Mouse (Mus musculus) cerebellum, adult 9-11 months (tissue): ENCODE measurements around the gene Vill.

ENCODE experiments used
- DNase-seq: peaks from one replicate; pipeline ENCODE4 v3.0.0; 2022

Vill gene

DNA sequence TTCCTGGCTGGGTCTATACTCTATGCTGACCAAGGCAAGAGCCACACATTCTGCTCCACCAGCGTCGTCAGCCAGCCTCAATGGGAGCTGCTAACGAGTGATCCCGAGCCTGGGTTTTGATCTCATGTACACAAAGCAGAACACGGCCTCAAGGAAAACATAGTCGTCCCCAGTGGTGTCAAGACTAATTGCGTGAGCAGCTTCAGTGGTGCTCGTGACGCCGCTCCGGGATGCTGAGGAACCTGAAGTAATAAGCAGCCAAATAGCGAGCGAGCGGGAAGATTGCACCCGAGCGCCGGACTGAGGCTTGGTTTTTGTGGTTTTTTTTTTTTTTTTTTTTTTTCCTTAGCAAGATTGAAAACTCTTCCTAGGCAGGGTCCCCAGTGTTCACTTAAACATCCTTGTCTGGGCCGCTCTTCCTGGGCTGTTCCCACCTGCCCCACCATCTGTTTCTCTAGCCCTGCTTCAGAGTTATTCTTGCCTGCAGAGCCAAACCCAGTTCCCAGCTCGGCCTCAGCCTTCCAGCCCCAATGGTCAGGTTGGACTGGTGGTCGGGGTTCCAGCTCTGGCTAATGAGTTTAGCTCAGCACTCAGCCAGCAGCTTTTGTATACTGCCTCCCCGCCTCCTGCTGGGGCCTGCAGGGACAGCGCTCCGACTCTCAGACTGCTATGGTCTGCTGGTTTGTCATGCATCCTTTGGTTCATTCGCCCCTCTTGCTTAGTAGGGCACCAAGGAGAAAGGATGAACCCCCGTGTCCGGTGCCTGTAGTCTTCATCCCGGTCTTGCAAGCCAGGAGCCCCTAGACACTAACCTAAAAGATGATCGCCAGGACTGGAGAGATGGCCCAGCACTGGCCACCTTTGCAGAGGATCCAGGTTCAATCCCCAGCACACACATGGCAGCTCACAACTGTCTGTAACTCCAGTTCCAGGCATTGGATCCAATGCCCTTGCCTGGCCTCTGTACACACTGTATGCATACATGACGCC lies 17.6 kb upstream of the Vill start:
- no peak for DNase-seq

DNA sequence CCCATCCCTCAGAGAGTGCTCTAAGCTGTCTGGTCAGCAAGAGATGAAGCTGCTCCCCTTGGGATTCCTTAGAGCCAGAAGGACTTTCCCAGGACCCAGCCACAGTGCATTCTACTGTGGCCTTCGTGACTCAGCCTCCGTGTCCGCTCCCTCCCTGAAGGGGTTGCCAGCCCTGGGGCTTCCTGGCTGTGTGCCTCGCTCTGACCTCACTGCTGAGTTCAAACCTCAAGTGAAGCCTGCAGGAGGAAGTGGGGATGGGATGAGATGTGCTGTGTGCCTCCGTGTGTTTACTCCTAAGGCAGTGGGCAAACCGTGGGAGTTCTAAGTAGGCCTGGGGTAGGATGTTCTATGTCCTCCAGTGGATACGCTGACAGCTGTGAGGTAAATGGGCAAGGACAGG lies 16.7 kb upstream of the Vill start:
- no peak for DNase-seq

DNA sequence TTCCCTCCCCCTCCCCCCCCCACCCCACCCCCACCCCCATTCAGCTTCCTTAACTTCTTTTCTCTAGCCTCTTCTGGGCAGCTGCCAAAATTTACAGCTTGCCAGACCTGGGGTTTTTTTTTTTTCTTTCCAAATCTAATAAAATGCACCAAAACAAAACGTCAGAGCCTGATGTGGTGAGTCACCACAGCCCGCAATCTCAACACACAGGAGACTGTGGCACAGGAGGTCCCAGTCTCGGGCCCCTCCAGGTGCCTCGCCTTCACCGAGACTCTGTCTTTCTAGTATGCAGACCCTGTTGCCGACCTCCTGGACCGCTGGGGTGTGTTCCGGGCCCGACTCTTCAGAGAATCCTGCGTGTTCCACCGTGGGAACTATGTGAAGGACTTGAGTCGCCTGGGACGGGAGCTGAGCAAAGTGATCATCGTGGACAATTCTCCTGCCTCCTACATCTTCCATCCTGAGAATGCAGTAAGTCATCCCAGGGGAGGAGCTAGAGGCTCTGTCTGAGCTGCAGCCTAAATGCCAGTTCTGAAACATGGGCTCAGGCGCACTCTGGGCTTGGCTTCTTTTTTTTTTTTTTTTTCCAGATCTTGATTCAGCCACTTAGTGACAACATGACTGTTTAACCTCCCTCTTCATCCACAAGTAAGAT lies 15.4 kb upstream of the Vill start:
- DNase-seq: no peak

DNA sequence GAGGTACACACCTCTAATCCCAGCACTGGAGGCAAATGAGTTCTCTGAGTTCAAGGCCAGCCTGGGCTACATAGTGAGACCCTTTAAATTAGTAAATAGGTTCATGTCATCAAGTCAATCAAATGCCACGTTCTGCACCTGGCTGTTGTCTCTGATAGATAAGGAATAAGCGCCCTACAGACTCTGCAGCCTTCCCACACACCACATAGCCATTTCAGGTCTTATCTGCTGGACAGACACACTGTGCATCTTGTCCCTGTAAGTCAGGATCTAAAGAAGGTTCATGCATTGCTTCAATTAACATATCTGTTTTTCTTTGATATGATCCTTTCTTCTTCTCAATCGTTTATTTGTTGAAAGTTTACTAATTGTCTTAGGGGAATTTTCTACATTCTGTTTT lies 14.0 kb upstream of the Vill start:
- no peak for DNase-seq

DNA sequence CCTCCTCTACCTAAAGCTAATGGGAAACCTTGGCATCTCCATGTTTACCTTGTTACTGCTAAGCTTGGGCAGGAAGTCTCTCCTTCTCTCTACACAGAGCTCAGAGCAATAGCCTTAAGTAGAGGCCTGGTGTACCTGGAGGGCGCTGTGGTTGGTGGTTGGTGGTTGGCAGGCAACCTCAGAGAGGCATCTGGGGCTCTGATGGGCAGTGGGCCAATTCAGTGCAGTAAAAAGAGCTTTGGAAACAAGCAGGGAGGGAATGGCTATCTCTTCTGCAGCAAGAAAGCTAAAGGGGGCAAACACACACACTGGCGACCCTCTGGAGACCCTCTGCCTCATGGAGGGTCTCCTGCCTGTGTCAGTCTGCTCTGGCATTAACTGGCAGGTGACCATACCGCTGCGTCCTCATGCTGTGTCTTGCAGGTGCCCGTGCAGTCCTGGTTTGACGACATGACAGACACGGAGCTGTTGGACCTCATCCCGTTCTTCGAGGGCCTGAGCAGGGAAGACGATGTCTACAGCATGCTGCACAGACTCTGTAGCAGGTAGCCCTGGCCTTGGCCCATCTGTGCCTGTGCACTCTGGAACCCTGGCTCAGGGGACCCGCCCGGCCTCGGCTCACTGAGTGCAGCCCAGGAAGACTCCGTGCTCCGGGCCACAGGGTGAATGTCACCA lies 12.3 kb upstream of the Vill start:
- peak; percentile 22 for DNase-seq

DNA sequence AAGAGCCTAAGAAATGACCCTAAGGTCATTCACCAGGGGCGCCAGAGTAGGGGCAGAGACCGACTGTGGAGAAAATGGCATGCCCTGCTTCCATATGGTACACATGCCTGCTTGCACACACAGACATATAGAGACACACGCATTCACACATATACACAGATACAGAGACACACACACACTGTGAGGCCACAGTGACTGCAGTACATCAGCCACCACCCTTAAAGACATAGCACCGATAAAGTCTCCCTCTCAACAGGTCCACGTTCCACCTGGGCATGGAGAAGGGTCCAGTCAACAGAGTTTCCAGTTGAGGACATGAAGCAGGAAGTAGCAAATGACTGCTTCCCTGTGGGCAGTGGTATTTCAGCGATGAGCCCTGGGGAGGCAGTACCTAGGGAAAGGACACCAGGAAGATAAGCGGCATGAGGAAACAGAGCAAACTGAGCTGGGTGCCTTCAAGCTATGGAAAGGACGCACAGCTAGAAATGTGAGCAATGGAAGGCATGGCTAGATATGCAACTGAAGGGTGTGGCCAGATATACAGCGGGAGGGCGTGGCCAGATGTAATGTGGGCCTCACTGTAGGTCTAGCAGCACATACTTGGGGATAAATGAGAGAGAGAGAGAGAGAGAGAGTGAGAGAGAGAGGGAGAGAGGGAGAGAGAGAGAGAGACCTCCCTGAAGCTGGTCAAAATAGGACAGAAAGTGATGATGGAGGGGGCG lies 4.2 kb upstream of the Vill start:
- DNase-seq: no peak

DNA sequence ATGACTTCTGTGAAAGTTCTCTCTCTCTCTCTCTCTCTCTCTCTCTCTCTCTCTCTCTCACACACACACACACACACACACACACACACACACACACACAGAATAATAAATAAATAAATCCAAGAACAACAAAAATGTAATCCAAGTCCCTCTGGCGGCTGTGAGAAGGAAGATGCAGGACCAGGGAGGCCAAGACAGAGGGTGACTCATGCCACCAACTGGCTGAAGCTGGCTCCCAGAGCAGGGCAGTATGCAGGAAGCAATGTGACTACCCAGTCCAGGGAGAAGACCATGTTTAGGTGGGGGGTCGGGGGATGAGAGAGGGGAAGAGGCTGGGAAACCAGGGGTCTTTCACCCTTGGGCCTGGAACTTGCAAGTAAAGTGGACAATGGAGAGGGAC lies 1.4 kb upstream of the Vill start:
- DNase-seq: no peak

DNA sequence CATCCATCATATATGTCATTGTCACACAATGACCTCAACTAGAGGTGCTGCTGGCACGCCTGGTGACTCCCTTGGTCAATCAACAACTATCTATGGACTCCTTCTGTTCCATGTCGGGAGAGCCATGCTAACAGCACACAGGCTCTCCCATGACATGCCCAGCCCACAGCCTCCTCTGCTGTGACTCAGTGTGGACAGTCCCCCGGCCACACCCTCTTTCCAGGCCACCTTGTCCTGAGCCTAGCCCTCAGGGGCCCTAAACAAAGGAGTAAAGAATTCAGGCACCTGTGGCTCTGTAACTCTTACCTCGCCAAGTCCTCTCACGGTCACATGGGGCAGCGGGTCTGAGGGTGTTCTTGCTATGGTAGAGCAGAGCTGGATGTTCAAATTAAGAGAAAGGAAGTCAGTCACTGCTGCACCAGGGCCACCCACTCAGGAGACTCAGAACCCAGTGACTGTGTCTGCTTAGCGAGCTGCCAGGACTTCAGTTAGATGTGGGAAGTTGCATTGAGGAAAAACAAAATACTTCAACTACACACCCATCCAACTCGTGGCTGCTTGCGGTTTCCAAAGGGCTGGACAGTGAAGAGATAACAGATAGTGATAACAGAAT lies 1.5 kb downstream of the Vill start:
- no peak for DNase-seq

DNA sequence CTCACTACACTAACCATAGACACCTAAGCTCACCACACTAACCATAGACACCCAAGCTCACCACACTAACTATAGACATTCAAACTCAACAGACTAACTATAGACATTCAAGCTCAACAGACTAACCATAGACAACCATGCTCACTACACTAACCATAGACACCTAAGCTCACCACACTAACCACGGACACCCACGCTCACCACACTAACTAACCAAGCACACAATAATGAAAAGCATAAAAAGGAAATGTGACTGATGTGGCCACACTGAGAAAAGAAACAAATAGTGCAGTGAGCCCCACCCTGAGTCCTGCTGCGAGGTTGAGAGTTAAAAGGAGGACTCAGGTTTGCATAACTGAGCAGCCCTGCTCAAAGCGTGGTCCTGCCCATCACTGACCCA lies 2.8 kb downstream of the Vill start:
- no peak for DNase-seq

DNA sequence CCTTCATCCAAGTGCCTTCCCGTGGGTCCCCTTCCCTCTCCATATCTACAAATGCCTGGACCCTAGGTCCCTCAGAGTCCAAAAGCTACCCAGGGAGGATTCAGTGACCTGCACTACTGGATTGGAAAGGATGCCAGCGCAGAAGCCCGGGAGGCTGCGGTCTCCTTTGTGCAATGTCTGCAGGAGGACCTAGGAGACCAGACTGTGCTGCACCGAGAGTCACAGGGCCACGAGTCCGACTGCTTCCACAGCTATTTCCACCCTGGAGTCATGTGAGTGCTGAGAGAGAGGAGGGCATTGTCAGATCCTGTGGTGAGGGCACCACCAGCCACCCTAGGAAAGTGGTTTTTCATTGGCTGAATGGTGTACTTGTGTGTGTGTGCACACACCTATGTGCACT lies 5.7 kb downstream of the Vill start:
- no peak for DNase-seq

DNA sequence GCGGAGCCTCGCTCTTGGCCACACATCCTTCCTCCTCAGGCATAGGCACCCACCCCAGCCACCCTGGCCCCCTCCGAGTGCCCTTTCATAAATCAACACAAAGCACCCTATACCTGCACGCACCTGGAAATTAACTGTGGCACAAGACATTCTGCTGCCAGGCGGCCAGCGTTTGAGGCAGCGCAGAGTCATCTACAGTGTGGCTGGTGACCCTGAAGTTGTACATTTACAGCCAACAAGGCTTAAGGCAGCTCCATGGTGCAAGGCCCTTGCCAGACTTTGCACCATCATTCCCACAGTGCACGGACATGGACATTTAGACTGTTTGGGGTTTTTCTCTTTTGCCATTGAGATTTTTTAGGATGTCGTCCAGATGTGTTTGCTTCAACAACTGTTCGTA lies 8.1 kb downstream of the Vill start:
- no peak for DNase-seq

DNA sequence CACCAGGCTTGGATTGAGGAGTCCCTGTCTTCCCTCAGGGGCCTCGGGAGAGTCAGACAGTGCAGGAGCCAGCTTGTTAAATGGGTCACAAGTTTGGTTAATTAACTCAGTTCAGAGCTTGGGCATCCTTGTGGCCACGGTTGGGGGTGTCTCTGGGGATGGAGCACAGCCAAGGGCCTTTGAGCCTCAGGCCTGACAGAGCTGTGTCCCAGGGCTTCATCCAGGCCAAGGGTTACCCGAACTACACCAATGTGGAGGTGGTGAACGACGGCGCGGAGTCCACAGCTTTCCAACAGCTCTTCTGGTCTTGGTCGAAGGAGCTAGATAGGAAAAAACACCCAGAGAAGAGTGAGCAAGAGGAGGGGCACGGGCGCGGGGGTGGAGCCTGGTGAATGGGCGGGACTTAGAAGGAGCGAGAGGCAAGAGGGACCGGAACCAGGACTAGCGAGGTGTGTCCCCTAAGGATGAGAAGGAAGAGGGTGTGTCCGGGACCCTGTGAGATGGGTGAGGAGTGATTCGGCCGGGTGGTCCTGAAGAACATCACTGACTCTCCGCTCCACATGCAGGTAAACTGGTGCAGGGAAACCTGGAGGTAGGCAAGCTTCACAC lies 10.6 kb downstream of the Vill start:
- DNase-seq: no peak

DNA sequence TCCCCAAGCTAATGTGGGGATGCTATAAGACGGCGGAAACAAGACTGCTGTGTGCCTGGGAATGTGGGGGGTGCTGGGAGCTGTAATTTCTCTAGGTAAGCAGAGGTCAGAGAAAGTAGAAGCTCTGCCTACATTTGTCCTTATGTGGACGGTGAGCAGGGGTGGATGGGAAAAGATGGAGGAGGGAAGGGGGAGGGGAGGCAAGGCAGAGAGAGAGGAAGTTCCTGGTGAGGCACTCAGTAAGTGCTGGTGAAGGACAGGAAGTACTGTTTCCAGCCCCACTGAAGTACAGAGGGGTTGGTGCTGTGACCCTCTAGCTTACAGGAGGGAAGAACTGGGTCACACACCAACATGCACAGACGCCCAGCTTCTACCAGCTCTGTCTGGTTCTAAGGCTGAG lies 11.7 kb downstream of the Vill start:
- no peak for DNase-seq

DNA sequence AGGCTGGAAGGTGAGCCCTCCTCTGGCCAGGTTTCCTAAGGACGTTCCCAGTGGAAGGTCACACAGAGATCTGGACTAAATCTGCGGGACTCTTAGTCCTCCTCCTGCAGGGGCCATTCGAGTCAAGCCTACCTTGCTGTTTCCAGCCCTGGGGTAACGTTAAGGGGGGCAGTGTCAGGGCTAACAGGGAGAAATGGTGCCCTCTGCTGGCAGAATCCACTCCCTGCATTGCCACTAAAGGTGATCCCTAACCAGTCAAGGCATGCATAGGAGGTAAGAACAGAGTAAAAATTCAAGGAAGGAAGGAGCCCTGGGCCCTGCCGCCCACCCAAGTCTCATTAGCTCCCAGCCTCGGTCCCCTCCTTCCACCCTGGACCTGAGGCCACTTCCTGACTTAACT lies 15.0 kb downstream of the Vill start:
- DNase-seq: peak; percentile 46

DNA sequence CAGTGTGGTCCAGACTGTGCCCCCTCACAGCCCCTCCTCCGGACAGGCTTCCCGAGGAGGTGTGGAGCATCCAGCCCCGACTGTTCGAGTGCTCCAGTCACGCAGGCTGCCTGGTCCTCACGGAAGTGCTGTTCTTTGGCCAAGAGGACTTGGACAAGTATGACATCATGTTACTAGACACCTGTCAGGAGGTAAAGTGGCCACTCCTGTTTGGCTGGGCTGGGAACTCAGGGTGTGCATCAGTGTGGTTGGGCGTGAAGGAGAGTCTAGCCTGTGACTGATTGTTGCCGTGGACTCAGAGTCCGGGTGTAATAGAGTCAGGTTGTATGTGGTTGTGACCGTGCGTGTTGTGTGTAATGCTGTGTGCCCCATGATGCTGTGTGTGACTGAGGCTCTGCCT lies 15.7 kb downstream of the Vill start:
- no peak for DNase-seq

DNA sequence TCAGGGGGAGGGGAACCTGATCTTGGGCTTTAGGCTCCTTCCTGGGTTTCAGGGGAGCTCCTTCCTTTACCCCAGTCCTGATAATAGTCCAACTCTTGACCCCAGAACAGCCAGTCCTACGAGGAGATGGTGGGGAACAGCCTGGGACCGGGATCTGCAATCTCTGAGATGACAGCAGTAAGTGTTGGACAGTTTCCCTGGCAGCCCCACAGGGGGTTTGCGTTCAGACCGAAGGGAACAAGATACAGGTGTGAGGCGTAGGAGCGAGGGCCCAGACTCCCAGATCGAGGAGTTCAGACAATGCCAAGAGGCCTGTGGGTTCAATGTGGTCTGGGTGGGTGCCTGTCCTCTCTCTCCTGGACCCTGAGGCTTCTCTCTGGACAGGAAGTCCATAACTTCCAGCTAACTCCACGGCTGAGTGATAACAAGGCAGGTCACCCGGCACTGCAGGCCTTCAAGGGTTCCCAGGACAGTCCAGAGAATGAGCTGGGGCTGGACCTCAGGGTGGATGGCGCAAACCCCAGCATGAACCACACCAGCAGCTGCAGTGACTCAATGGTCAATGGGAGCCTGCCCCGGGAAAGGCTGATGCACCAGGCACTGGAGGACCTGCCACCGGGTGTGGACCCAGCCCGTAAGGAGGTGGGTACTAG lies 17.7 kb downstream of the Vill start:
- no peak for DNase-seq

DNA sequence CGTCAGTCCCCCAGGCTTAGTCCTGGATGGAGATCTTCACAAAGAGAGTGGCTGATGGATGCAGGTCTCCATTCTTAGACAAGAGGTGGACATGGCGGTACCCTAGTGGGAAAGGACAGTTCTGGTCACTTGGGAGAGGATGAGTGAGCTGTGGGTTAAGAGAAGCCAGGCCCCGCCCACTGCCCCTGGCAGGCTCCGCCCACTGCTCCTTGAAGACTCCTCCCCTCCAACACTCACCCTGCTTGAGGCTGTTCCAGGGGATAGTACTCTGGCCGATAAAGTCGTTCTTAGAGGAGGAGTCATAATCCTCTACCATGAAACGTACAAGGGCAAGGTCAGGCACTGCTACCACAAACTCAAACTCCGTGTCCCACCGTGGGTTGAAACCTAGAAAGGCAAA lies 19.2 kb downstream of the Vill start:
- DNase-seq: no peak

DNA sequence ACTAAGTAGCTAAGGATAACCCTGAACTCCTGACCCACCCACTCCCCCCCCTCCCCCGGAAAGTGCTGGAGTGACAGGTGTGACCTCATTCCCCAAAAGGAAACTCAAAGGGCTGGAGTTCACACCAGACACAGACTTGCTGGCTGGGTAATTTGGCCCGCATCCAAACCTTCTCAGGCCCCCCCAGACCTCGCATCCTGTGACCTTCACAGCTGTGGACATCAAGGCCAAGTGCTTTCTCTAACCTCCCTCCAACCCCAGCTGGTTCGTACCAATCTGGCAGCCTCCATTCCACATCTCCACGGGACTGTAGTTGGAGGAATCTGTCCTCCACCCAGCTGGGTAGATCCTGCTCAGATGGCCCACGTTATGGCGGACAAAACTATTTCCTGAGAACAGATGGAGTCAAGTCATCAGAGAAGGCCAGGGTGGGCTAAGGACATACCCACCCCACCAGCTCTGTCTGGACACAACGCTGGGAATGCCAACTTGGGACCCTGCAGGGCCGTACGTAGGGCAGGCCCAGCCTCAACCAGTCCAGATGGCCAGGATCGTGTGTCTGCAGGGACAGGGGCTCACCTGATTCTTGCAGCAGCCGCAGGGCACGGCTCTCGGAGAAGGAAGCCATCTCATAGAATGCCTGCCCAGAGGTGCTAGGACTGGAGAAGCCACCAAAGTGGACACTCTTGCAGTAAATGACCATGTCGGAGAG lies 20.8 kb downstream of the Vill start:
- no peak for DNase-seq

DNA sequence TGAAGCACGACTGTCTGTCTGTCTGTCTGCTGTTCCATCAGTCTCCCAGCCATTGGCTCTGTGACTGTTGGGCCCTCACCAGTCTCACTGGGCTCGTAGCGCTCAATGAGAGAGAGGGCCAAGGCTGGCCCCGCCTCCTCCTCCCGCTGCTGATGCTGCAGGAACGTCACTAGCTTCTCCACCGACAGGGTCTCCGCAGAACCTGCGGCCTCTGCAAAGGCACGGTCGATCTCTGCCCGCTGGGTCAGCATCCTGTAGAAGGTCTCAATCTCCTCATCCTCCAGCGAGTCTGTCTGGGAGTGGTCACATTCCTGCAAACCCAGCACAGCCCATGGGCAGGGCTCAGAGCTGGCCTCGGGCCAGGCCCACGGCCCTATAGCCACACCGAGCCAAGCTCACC lies 23.1 kb downstream of the Vill start:
- no peak for DNase-seq

DNA sequence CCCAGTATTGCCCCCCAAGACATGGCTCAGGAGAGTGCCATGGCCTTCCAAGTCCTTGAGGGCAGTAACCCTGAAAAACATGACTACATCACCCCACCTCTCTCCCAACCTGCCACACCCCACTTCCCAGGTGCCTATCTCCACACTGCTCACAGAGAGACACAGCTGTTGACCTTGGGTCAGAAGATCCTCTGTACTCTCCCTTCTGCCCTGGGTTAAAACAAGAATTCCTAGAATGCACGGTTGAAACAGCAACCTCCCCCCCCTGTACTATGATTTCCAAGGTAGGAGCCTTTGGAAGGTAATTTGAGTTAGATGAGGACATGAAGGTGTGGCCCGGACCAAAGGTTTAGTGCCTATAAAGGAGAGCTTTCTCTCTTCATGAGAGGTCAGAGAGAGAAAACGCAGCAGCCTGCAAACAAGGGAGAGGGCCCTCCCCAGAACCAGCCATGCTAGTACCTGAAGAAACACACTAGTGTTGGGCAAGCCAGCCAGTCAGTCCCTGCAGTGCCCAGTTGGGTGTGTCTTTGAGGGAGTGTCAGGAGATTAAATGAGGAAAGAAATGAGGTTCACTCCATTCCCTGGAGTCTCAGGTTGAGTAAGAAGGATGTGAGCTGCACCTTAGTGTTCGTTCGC lies 27.6 kb downstream of the Vill start:
- no peak for DNase-seq

DNA sequence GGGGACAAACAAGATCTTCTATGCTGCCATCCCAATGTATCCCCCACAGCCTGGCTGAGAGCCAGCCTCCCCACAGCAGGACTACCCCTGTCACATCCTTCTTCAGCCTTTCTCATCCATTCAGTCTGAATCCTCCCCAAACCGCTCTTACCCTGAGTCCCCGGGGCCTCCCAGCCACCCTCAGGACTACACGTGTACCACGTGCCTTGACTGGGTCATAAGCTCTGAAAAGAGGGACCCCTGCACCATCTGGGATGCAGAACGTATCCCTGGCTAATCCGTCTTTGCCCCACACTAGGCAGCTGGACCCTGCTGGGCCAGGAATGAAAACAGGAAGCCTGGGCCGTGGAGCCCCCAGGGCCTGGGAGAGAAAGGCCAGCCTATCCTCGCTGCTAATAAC lies 29.5 kb downstream of the Vill start:
- no peak for DNase-seq
